Comparison of ENCODE assay signal across 8 mouse cellular contexts in genomic region chr2:164785481-164786387, GRCm38 (mm10). TPM values are rescaled to one million over a fixed set of nuclear protein-coding genes. Genes with fewer than 3 reads are reported as not detected.
DNase-seq lines count a peak whose midpoint lies in the region; ATAC-seq and TF ChIP-seq lines count a peak whose summit lies in the region.

TSS of gene Snx21 (plus strand) at chr2:164785823.

- DNase-seq in MEL (ENCODE audit: low read depth, low spot score), result peak; percentile 84
- DNase-seq in cerebellum, adult 2 months, result peak; percentile 92 to 95
- DNase-seq in heart, postnatal 25 days (ENCODE audit: low spot score), result peak; percentile 92
- peak; percentile 77 to 86 for DNase-seq in layer of hippocampus, adult 2 months (ENCODE audit: low spot score in 2 of 2)
- peak; percentile 95 for DNase-seq in lung, embryonic 14.5 days
- peak; percentile 54 to 62 for DNase-seq in thymus, adult 18-20 months

- no peak for TF ChIP-seq EP300 in MEL (IDR thresholded peaks at IDR 0.05; ENCODE audit: low read depth in 1 of 2, low read length in 2 of 2)

- H3K4me3 ChIP-seq in MEL (ENCODE audit: control insufficient read depth in 1 of 2, insufficient read depth in 1 of 2, low read depth in 2 of 2, low read length in 2 of 2), result peak within 1 kb of the TSS; percentile 63 to 88
- peak within 1 kb of the TSS; percentile 61 for H3K4me3 ChIP-seq in cerebellum, adult 2 months (replicated peaks; ENCODE audit: insufficient read depth, low read depth, low read length)
- peak within 1 kb of the TSS; percentile 78 for H3K4me3 ChIP-seq in forebrain, embryonic 16.5 days (replicated peaks; ENCODE audit: low read length)
- peak within 1 kb of the TSS; percentile 91 for H3K4me3 ChIP-seq in layer of hippocampus, adult 2 months
- peak within 1 kb of the TSS; percentile 70 for H3K4me3 ChIP-seq in lung, embryonic 14.5 days (ENCODE audit: low read depth, low read length)
- peak within 1 kb of the TSS; percentile 72 for H3K4me3 ChIP-seq in olfactory bulb, adult 2 months (ENCODE audit: insufficient read depth, low read depth, low read length)

- peak in 1 of 2 experiments; percentile 39; a peak in 1 of 4 replicates for TF ChIP-seq POLR2A in MEL (IDR thresholded peaks at IDR 0.05; ENCODE audit: control insufficient read depth in 1 of 2, insufficient read depth in 1 of 2, low read depth in 1 of 2, low read length in 2 of 2, poor library complexity in 1 of 2)
- peak; percentile 54; the same call in 1 of the 2 replicates for TF ChIP-seq POLR2A in cerebellum, adult 2 months (IDR thresholded peaks at IDR 0.05; ENCODE audit: borderline replicate concordance, insufficient read depth, low read length)
- TF ChIP-seq POLR2A in olfactory bulb, adult 2 months (IDR thresholded peaks at IDR 0.05; ENCODE audit: insufficient read depth, low read depth, low read length), result no peak

- intact Hi-C loops in heart, postnatal 25 days (cut with DNase I), result no loop called here

- WGBS in cerebellum, adult 2 months, result 1% methylated on average over 89 of the region's 89 CpGs
- WGBS in forebrain, embryonic 16.5 days, result under 1% methylated on average over 82 of the region's 89 CpGs
- WGBS in lung, embryonic 14.5 days, result under 1% methylated on average over 89 of the region's 89 CpGs
- under 1% methylated on average over 88 of the region's 89 CpGs for WGBS in olfactory bulb, adult 2 months

- no peaks in the 10 kb centered on the region for H3K27me3 ChIP-seq in MEL (ENCODE audit: control insufficient read depth in 1 of 2, insufficient read depth in 2 of 2, low read length in 2 of 2)
- H3K27me3 ChIP-seq in cerebellum, adult 2 months (ENCODE audit: control insufficient read depth, insufficient read depth, low read length), result no peaks in the 10 kb centered on the region
- no peaks in the 10 kb centered on the region for H3K27me3 ChIP-seq in forebrain, embryonic 16.5 days (replicated peaks; ENCODE audit: control insufficient read depth, insufficient read depth, low read length)
- H3K27me3 ChIP-seq in lung, embryonic 14.5 days (ENCODE audit: insufficient read depth, low read length), result no peaks in the 10 kb centered on the region

- no peaks in the 10 kb centered on the region; the same call in 1 of the 2 replicates for H3K79me2 ChIP-seq in MEL (ENCODE audit: control insufficient read depth, insufficient read depth, low read length, poor library complexity)

- peak within 1 kb of the TSS; percentile 66 for H3K9ac ChIP-seq in MEL (ENCODE audit: control insufficient read depth, low read depth, low read length, poor library complexity, severe bottlenecking)
- peak within 1 kb of the TSS; percentile 85 for H3K9ac ChIP-seq in forebrain, embryonic 16.5 days (replicated peaks; ENCODE audit: low read depth, low read length)
- H3K9ac ChIP-seq in lung, embryonic 14.5 days, result peak within 1 kb of the TSS; percentile 81

- peaks cover 0 to 5% of the 10 kb centered on the region in 2 experiments; a peak in 1 of 4 replicates for H3K36me3 ChIP-seq in MEL (ENCODE audit: control insufficient read depth in 1 of 2, insufficient read depth in 2 of 2, low read length in 2 of 2)
- no peaks in the 10 kb centered on the region for H3K36me3 ChIP-seq in forebrain, embryonic 16.5 days (ENCODE audit: control insufficient read depth, insufficient read depth)
- H3K36me3 ChIP-seq in lung, embryonic 14.5 days (ENCODE audit: insufficient read depth), result peaks cover 13% of the 10 kb centered on the region

- TF ChIP-seq CTCF in MEL (IDR thresholded peaks at IDR 0.05 in 2 of 3, conservative IDR thresholded peaks at IDR 0.05 in 1 of 3; ENCODE audit: control insufficient read depth in 1 of 3, insufficient read depth in 1 of 3, low read depth in 2 of 3, low read length in 3 of 3, poor library complexity in 1 of 3, severe bottlenecking in 1 of 3), result peak in 1 of 3 experiments; percentile 19; a peak in 2 of 6 replicates
- TF ChIP-seq CTCF in cerebellum, adult 2 months (IDR thresholded peaks at IDR 0.05; ENCODE audit: borderline replicate concordance, insufficient read depth, low read depth, low read length), result no peak
- TF ChIP-seq CTCF in layer of hippocampus, adult 2 months (conservative IDR thresholded peaks at IDR 0.05), result peak; percentile 70
- TF ChIP-seq CTCF in lung, embryonic 14.5 days (IDR thresholded peaks at IDR 0.05; ENCODE audit: low read depth), result peak; percentile 41
- TF ChIP-seq CTCF in olfactory bulb, adult 2 months (IDR thresholded peaks at IDR 0.05; ENCODE audit: insufficient read depth, low read depth, low read length), result 0 out of 2 replicates have a peak, but pooled peaks have one; percentile 39

- TF ChIP-seq RAD21 in MEL (IDR thresholded peaks at IDR 0.05; ENCODE audit: low read depth, low read length), result no peak

- H3K9me3 ChIP-seq in MEL (replicated peaks; ENCODE audit: insufficient read depth, low read length), result no peaks in the 10 kb centered on the region
- no peaks in the 10 kb centered on the region for H3K9me3 ChIP-seq in forebrain, embryonic 16.5 days (ENCODE audit: control insufficient read depth, low read length)
- H3K9me3 ChIP-seq in lung, embryonic 14.5 days (ENCODE audit: low read depth, low read length), result no peaks in the 10 kb centered on the region

- H3K4me1 ChIP-seq in MEL (ENCODE audit: control insufficient read depth in 1 of 2, insufficient read depth in 2 of 2, low read length in 2 of 2), result peaks cover 3 to 9% of the 10 kb centered on the region in 2 experiments; a peak in 3 of 4 replicates
- peaks cover 8% of the 10 kb centered on the region for H3K4me1 ChIP-seq in cerebellum, adult 2 months (ENCODE audit: control insufficient read depth, insufficient read depth, low read length)
- peaks cover 17% of the 10 kb centered on the region for H3K4me1 ChIP-seq in forebrain, embryonic 16.5 days (replicated peaks; ENCODE audit: control insufficient read depth, insufficient read depth, low read length)
- H3K4me1 ChIP-seq in lung, embryonic 14.5 days (ENCODE audit: insufficient read depth), result peaks cover 8% of the 10 kb centered on the region; the same call in 1 of the 2 replicates
- peaks cover 16% of the 10 kb centered on the region for H3K4me1 ChIP-seq in olfactory bulb, adult 2 months (ENCODE audit: control insufficient read depth, insufficient read depth, low read length)

- peak within 1 kb of the TSS; percentile 89 for H3K4me2 ChIP-seq in forebrain, embryonic 16.5 days (ENCODE audit: low read length)
- H3K4me2 ChIP-seq in lung, embryonic 14.5 days, result peak within 1 kb of the TSS; percentile 88

- peak; percentile 90 for ATAC-seq in forebrain, embryonic 16.5 days
- peak; percentile 94 for ATAC-seq in lung, embryonic 14.5 days (ENCODE audit: insufficient read depth)

- peak within 1 kb of the TSS; percentile 13 for H3K27ac ChIP-seq in MEL (ENCODE audit: control insufficient read depth, low read depth, low read length)
- H3K27ac ChIP-seq in cerebellum, adult 2 months (ENCODE audit: insufficient read depth, low read length), result peak within 1 kb of the TSS; percentile 78
- H3K27ac ChIP-seq in forebrain, embryonic 16.5 days (ENCODE audit: low read length), result peak within 1 kb of the TSS; percentile 44
- H3K27ac ChIP-seq in layer of hippocampus, adult 2 months, result peak within 1 kb of the TSS; percentile 97
- peak within 1 kb of the TSS; percentile 92 for H3K27ac ChIP-seq in lung, embryonic 14.5 days (ENCODE audit: low read depth)
- peak within 1 kb of the TSS; percentile 58 for H3K27ac ChIP-seq in olfactory bulb, adult 2 months (ENCODE audit: insufficient read depth, low read depth, low read length)

TF ChIP-seq in MEL, 35 proteins besides CTCF, POLR2A, EP300 and RAD21:
- 0 out of 2 replicates have a peak, but pooled peaks have one; percentile 24 for TF ChIP-seq RCOR1 (IDR thresholded peaks at IDR 0.05; ENCODE audit: low read depth, low read length)
- TF ChIP-seq HCFC1 (IDR thresholded peaks at IDR 0.05; ENCODE audit: low read depth, low read length), result peak; percentile 55; the same call in 1 of the 2 replicates
- peak; percentile 36 for TF ChIP-seq SIN3A (IDR thresholded peaks at IDR 0.05; ENCODE audit: low read length)
- TF ChIP-seq MAX (IDR thresholded peaks at IDR 0.05; ENCODE audit: low read length), result peak; percentile 44
- TF ChIP-seq JUND (IDR thresholded peaks at IDR 0.05; ENCODE audit: low read depth, low read length), result no peak
- no peak for TF ChIP-seq POLR2AphosphoS2 (IDR thresholded peaks at IDR 0.05; ENCODE audit: low read length)
- TF ChIP-seq UBTF (IDR thresholded peaks at IDR 0.05; ENCODE audit: borderline replicate concordance, insufficient read depth, low read depth, low read length), result 0 out of 2 replicates have a peak, but pooled peaks have one; percentile 71
- no peak for TF ChIP-seq MAFK (IDR thresholded peaks at IDR 0.05; ENCODE audit: borderline replicate concordance, low read depth, low read length)
- 0 out of 2 replicates have a peak, but pooled peaks have one; percentile 48 for TF ChIP-seq MAZ (IDR thresholded peaks at IDR 0.05; ENCODE audit: low read depth, low read length)
- peak; percentile 35; the same call in 1 of the 2 replicates for TF ChIP-seq ETS1 (IDR thresholded peaks at IDR 0.05; ENCODE audit: low read depth, low read length)
- no peak for TF ChIP-seq GATA1 (IDR thresholded peaks at IDR 0.05; ENCODE audit: low read depth, low read length)
TF ChIP-seq in MEL: peak in this region for 7.

RNA-seq across cellular contexts. Expression of gene Snx21, which starts in this region (rescaled TPM):
- total RNA-seq in MEL (2012; rRNA removed), result 3.8 and 4.0 TPM in 2 replicates
- 1 to 10 TPM in 1 of 2 experiments, not detected in 1; 7.7 TPM for polyA plus RNA-seq in MEL (2012; ENCODE audit: insufficient read depth in 1 of 2, insufficient read length in 2 of 2, low read depth in 1 of 2, low replicate concordance in 2 of 2, missing spikeins in 1 of 2)
- 70.7 and 70.8 TPM in 2 replicates for polyA plus RNA-seq in cerebellum, adult 2 months (2012; rRNA removed)
- 26.0 and 35.6 TPM in 2 replicates for polyA plus RNA-seq in forebrain, embryonic 16.5 days (2015; fragmentation: Nextera tagmentation; extraction: Ambion mirVana)
- 10 to 100 TPM; 24.7 to 27.5 TPM for total RNA-seq in heart, postnatal 25 days (2021)
- 10 to 100 TPM; 39.8 TPM for total RNA-seq in layer of hippocampus, adult 2 months (2021)
- polyA plus RNA-seq in lung, embryonic 14.5 days (2014; fragmentation: Nextera tagmentation; extraction: Ambion mirVana), result 19.1 and 21.3 TPM in 2 replicates
- polyA plus RNA-seq in olfactory bulb, adult 2 months (2012; ENCODE audit: insufficient read depth, insufficient read length, low replicate concordance, missing spikeins), result not detected in 2 replicates

Comparison
In these comparisons a context has a peak if more than half of its experiments do, and no peak if none do; other contexts are left out.
1. Peak in every context shown above with its lines: DNase-seq, ATAC-seq, H3K4me3 ChIP-seq and H3K27ac ChIP-seq.
2. H3K27ac ChIP-seq: peak in every context shown above with its lines; median percentile 97 in layer of hippocampus, adult 2 months; 92 in lung, embryonic 14.5 days; 78 in cerebellum, adult 2 months; 58 in olfactory bulb, adult 2 months; 44 in forebrain, embryonic 16.5 days; 13 in MEL.